Mouse (Mus musculus) neural tube, embryonic 15.5 days (tissue): ENCODE measurements around the gene Zfp651. TPM values are rescaled to one million over a fixed set of nuclear protein-coding genes. Genes with fewer than 3 reads are reported as not detected.

Experiments
- ATAC-seq: fragments of 200-750 bp; cut with Nextera tagmentation; 2 replicates; pipeline ENCODE4 v1.8.0; 2017; ENCODE audit warnings: mild to moderate bottlenecking, moderate TSS enrichment, moderate library complexity; ENCODE audit not compliant: low FRiP score
- H3K27ac ChIP-seq: fragments of 300-500 bp; sonication (generic); replicated peaks from 2 replicates; pipeline ENCODE4 v1.5.1; 2015; ENCODE audit warnings: mild to moderate bottlenecking, inconsistent platforms
- H3K27me3 ChIP-seq: fragments of 300-500 bp; sonication (generic); replicated peaks from 2 replicates; pipeline ENCODE4 v1.6.1; 2015; ENCODE audit warnings: inconsistent platforms
- H3K36me3 ChIP-seq: fragments of 300-500 bp; sonication (generic); 2 replicates; pipeline ENCODE4 v1.6.1; 2015; ENCODE audit warnings: inconsistent platforms
- H3K4me1 ChIP-seq: fragments of 300-500 bp; sonication (generic); 2 replicates; pipeline ENCODE4 v1.6.1; 2015; ENCODE audit warnings: inconsistent platforms
- H3K4me2 ChIP-seq: fragments of 300-500 bp; sonication (generic); 2 replicates; pipeline ENCODE4 v1.6.1; 2015; ENCODE audit warnings: inconsistent platforms, mild to moderate bottlenecking, moderate library complexity
- H3K4me3 ChIP-seq: fragments of 300-500 bp; sonication (generic); replicated peaks from 2 replicates; pipeline ENCODE4 v1.5.1; 2015; ENCODE audit warnings: mild to moderate bottlenecking, inconsistent platforms
- H3K9ac ChIP-seq: fragments of 300-500 bp; sonication (generic); replicated peaks from 2 replicates; pipeline ENCODE4 v1.6.1; 2015; ENCODE audit warnings: mild to moderate bottlenecking, inconsistent platforms
- H3K9me3 ChIP-seq: fragments of 300-500 bp; sonication (generic); replicated peaks from 2 replicates; pipeline ENCODE4 v1.6.1; 2016; ENCODE audit warnings: inconsistent platforms
- WGBS: fragments of 180-500 bp; shearing (Covaris S2); methylation state at CpG from one replicate; pipeline ENCODE4 v1.1.7; 2015; ENCODE audit warnings: mixed read lengths; 5-methylcytosine and 5-hydroxymethylcytosine counted together
- polyA plus RNA-seq: library from polyadenylated mRNA; unstranded; fragments of >200 nt; fragmentation: Nextera tagmentation; extraction: Ambion mirVana; gene quantifications from 2 replicates; pipeline ENCODE4 v1.2.1, GENCODE M21; 2015

Zfp651 gene
- polyA plus RNA-seq = 27.9 and 36.3 TPM in 2 replicates

DNA sequence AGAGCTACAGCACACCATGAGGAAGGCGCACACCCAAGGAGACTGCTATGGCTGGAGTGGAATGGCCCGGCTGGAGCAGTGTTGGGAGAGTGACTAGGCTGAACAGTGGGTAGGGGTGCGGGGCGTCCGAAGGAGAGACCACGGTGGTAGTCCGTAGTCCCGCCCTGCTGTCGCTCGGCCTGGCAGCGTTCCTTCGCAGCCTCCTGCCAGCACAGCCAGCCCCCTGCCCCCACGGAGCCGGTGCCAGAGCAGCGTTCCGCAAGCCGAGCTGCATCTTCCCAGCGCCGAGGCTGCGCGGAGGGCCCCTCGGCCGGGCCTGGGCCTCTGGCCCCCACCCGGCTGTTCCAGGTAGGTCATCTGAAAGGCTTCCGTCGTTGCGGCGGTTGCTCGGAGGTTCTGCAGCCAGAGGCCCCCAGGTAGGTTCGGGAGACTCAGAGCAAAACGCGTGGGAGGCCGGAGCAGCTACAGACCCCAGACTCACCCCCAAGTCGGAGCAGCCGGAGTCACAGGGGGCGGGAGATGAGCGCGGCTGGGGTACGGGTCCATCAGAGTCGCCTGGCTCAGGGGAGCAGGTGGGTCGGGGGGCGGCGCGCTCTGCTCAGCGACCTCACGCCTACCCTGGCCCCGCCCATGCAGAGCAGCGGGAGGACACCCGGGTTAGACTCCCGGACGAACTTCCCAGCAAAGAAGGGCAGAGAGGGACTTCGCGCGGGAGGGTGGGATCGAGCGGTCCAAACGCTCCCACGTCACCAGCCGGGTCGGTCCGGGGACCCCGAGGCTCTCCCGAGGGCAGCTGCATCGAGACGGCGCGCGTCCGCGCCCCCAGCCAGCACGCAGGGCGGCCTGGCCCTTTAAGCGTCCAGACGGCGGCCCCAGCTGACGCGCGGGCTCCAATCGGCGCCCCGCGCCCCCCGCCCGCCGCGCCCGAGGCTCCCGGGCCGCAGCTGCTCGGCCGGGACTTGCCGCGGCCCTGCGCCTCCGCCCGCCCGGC, at the start of gene Zfp651:
Gene Zfp651 (plus strand): TSS at position 240 of the 991 bp plus-strand sequence.
- Histone ChIP-seq H3K36me3 (peaks cover 45% of the 10 kb centered on the region), H3K4me3 (peak within 1 kb of the TSS; percentile 91), H3K27me3 (no peaks in the 10 kb centered on the region), H3K9ac (peak within 1 kb of the TSS; percentile 95), H3K4me2 (peak within 1 kb of the TSS; percentile 81), H3K27ac (peak within 1 kb of the TSS; percentile 91), H3K9me3 (no peaks in the 10 kb centered on the region), H3K4me1 (peaks cover 53% of the 10 kb centered on the region)
- under 1% methylated on average over 83 of the region's 97 CpGs for WGBS
- ATAC-seq = peak; percentile 88

DNA sequence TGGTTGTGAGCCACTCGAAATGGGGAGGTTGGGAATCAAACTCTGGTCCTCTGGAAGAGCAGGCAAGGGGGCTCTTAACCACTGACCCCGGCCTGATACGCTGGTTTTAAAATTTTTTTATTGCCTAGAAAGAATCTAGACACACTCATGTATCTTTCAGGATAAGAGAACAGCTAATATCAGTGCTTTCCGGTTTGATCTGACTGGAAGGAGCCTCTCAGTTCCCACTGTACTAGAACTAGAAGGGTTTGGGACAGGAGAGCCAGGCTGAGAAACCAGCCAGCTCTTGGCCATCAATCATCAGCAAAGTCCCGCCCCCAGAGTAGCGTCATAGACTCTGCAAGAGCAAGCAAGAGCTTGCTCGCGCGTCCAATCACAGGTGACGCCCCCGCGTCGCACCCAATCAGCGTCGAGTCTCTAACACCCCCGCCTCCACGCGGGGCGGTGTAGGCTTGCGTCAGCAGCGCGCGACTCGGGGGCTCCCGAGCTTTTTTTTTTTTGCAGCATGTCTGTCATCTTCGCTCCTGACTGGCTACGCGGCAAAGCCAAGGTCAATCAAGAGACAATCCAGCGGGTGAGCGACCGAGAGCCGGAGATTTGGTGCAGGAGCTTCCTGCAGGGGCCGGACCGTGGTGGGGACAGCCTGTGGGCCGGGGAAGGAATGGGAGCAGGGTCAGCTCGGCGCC, 49.1 kb upstream of the Zfp651 start, which contains the start of gene Ss18l2:
Gene Ss18l2 (plus strand): TSS at position 432 of the 686 bp plus-strand sequence.
- ATAC-seq = peak; percentile 96
- Histone ChIP-seq H3K9me3 (no peaks in the 10 kb centered on the region), H3K9ac (peak within 1 kb of the TSS; percentile 95), H3K27me3 (0 out of 2 replicates have a peak, but pooled peaks cover 3% of the 10 kb centered on the region), H3K4me3 (peak within 1 kb of the TSS; percentile 80), H3K4me1 (peaks cover 32% of the 10 kb centered on the region), H3K36me3 (peaks cover 5% of the 10 kb centered on the region; the same call in 1 of the 2 replicates), H3K4me2 (peak within 1 kb of the TSS; percentile 70), H3K27ac (peak within 1 kb of the TSS; percentile 95)
- 4% methylated on average over 37 of the region's 37 CpGs for WGBS

DNA sequence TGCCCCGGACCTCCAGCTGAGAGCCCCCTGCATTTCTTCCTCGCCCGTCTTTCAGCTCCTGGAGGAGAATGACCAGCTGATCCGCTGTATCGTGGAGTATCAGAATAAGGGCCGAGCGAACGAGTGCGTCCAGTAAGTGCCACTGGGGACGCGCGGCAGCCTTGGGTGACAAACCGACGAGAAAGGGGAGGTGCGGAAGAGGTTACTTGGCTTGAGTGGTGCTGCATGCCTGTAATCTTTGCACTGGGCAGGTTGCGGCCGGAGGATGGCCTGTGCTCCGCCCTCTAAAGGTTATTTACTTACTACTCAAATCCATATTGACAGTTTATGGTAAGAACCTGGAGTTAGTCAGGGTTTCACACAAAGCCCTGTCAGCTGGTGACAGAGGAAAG, 48.5 kb upstream of the Zfp651 start:
- Histone ChIP-seq H3K27ac (peak overlapping the region; percentile 95), H3K36me3 (peaks cover 5% of the 10 kb centered on the region; the same call in 1 of the 2 replicates), H3K4me2 (peak overlapping the region; percentile 70), H3K9ac (peak overlapping the region; percentile 95), H3K9me3 (no peaks in the 10 kb centered on the region), H3K4me1 (peaks cover 27% of the 10 kb centered on the region), H3K27me3 (0 out of 2 replicates have a peak, but pooled peaks cover 3% of the 10 kb centered on the region), H3K4me3 (peak overlapping the region; percentile 80)
- ATAC-seq = peak; percentile 21; the same call in 1 of the 2 replicates
- whole genome bisulfite sequencing = under 1% methylated on average over 18 of the region's 18 CpGs

DNA sequence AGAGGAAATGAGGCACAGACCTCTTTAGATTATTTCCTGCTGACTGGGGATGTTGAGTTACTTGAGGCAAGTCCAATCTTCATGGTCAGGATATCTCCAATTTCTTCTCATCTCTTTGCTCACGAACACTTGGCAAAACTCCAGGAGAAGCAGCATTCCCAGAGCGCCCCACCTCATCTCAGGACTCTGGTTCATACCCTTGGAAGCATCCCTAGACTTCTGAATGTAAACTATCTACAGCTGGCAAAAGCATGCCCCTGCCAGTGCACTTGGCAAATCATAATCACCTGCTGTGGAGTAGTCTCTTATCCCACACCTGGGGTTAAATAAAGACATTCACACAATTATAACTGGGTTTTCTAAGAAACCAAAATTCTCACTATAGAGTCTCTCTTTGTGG, 42.1 kb upstream of the Zfp651 start:
- Histone ChIP-seq H3K4me2 (no peak overlapping the region), H3K27ac (no peak overlapping the region), H3K4me3 (no peak overlapping the region), H3K9ac (no peak overlapping the region), H3K4me1 (peaks cover 26% of the 10 kb centered on the region), H3K27me3 (no peaks in the 10 kb centered on the region), H3K9me3 (no peaks in the 10 kb centered on the region), H3K36me3 (peaks cover 10% of the 10 kb centered on the region; the same call in 1 of the 2 replicates)
- ATAC-seq = no peak
- WGBS = 93% methylated on average over 2 of the region's 2 CpGs

DNA sequence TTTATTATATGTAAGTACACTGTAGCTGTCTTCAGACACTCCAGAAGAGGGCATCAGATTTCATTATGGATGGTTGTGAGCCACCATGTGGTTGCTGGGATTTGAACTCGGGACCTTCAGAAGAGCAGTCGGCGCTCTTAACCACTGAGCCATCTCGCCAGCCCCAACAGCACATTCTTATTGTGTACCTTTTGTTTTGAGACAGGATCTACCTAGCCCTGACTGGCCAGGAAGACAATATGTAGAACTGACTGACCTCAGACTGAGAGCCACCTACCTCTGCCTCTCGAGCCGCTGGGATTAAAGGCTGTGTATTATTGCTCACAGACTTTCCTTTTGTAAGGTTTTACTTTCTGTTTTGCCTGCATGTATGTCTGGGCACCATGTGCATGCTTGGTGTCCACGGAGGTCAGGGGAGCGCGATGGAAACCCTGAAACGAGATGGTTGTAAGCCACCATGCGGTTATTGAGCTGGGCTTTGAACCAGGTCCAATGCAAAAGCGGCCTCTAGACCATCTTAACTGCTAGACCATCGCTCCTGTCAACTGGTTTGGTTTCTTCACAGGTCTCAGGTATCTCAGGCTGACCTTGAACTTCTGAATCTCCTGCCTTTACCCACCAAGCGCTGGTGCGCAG, 40.9 kb upstream of the Zfp651 start:
- ATAC-seq = peak; percentile 2
- Histone ChIP-seq H3K9ac (peak overlapping the region; percentile 59), H3K4me3 (peak overlapping the region; percentile 86), H3K36me3 (peaks cover 9% of the 10 kb centered on the region; the same call in 1 of the 2 replicates), H3K4me2 (peak overlapping the region; percentile 69), H3K27ac (peak overlapping the region; percentile 95), H3K4me1 (peaks cover 22% of the 10 kb centered on the region), H3K27me3 (no peaks in the 10 kb centered on the region), H3K9me3 (no peaks in the 10 kb centered on the region)
- 65% methylated on average over 15 of the region's 15 CpGs for WGBS

DNA sequence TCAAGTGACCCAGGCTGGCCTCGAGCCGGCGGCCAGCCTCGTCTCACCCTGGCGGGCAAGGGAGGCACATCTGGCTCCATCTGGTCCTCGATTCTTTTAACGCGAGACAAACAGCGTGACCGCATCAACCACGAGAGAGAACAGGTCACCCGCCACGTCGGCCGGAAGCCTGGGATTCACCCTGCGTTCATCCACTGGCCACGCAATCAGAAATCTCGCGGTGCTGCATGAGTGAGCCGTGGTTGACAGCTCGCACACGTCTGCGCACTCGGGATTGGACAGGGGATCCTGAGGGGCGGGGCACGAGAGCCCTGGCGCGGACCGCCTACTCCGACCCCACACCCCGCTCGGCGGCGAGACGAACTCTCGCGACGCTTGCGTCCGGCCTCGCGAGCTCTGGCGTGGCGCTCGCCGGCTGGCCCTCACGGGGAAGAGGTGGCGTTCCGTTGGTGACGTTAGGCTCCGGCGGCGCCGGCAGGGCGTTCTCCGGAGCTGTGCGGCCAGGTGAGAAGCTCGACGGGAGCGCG, 40.3 kb upstream of the Zfp651 start, which contains the start of gene Nktr:
Gene Nktr (plus strand): TSS at position 378 of the 527 bp plus-strand sequence.
- Histone ChIP-seq H3K27ac (peak within 1 kb of the TSS; percentile 95), H3K4me2 (peak within 1 kb of the TSS; percentile 88), H3K9me3 (no peaks in the 10 kb centered on the region), H3K4me3 (peak within 1 kb of the TSS; percentile 86), H3K9ac (peak within 1 kb of the TSS; percentile 95), H3K27me3 (no peaks in the 10 kb centered on the region), H3K4me1 (peaks cover 22% of the 10 kb centered on the region), H3K36me3 (0 out of 2 replicates have a peak, but pooled peaks cover 5% of the 10 kb centered on the region)
- WGBS = under 1% methylated on average over 60 of the region's 61 CpGs
- ATAC-seq = peak; percentile 99

DNA sequence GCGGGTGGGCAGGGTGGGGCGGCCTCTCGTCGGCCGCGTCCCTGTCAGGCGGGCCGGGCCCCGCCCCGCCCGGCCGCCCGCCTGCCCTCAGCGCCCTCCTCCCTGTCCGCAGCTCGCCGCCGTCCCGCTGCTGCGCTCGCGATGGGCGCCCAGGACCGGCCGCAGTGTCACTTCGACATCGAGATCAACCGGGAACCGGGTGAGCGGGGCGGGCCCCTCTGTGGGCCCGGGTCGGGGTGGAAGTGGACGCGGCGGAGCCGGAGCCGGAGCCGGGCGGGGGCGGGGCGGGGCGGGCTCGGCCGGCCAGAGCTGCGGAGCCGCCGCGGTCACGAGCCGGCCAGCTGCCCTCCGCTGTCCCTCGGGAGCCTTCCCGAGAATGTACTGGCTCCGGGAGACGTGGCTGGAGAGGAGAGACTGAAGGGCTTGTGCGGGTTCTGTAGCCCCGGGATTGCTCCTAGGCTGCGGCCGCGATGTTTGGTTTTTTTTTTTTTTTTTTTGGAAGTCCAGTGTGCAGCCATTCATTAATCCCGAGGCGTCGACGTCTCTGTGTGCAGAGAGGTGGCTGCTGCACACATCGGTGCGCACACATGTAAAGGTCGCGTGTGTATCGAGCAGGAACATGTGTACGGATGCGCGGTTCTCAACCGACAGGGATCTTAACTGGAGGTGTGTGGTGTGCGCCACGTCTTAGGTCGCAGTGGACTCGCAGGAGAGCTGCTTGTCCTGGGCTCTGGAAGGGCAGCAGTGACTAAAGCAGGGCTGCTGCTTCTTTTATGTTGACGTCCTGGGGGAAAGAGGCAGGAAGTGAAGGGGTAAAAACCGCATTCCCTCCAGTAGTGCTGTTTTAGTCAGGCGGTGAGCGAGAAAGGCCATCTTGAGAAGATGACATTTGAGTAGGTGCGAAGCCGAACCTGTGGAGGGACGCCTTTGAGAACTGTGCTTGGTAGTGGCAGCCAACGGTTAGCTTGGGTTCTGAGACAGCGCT, 39.5 kb upstream of the Zfp651 start:
- Histone ChIP-seq H3K4me2 (peak overlapping the region; percentile 88), H3K36me3 (0 out of 2 replicates have a peak, but pooled peaks cover 5% of the 10 kb centered on the region), H3K4me1 (peaks cover 22% of the 10 kb centered on the region), H3K27me3 (no peaks in the 10 kb centered on the region), H3K4me3 (peak overlapping the region; percentile 86), H3K9me3 (no peaks in the 10 kb centered on the region), H3K9ac (peak overlapping the region; percentile 95), H3K27ac (peak overlapping the region; percentile 95)
- whole genome bisulfite sequencing = under 1% methylated on average over 62 of the region's 87 CpGs
- ATAC-seq = peak; percentile 56

DNA sequence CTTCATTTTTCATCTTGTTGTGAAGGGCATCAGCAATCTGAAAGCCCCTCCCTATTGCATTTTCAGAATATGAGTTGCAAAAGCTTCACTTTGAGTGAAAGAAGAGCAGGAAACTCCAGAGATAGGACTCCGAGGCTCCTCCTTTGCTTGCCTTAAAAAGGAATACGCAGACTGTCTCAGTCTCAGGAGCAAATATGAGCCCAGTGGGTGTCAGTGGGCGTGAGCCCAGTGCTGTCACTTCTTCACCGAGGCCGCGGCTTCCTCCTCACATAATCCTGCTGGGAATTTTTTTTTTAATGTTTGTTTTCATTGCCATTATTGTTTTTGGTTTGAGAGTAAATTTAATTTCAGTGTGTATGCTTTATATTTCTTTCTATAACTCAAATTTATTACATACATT, 18.6 kb upstream of the Zfp651 start:
- WGBS = 80% methylated on average over 6 of the region's 6 CpGs
- H3K4me2 ChIP-seq = no peak overlapping the region
- peaks cover 44% of the 10 kb centered on the region for H3K36me3 ChIP-seq
- no peak for ATAC-seq
- H3K27me3 ChIP-seq = no peaks in the 10 kb centered on the region
- H3K4me1 ChIP-seq = no peaks in the 10 kb centered on the region
- H3K4me3 ChIP-seq = no peak overlapping the region
- no peaks in the 10 kb centered on the region for H3K9me3 ChIP-seq
- no peak overlapping the region for H3K9ac ChIP-seq
- H3K27ac ChIP-seq = no peak overlapping the region

DNA sequence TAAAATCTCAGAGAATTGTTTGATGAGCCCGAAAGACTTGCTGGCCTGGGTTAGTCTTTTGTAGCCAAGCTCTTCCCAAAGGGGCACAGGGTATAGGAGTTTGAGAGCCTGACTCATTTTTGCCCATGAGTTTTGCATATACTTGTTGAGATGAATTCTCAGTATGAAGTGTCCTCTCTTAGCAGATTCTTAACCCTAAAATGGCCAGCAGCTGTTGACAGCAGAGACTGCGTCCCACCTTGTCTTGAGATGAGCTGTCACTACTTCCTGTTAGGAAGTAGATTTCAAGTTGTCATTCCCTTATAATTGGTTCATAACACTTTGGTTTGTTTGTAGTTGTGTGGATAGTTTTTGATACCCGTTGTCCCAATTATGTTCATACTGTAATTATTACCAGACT, 18.0 kb upstream of the Zfp651 start:
- Histone ChIP-seq H3K4me3 (no peak overlapping the region), H3K36me3 (peaks cover 46% of the 10 kb centered on the region), H3K9me3 (no peaks in the 10 kb centered on the region), H3K4me1 (no peaks in the 10 kb centered on the region), H3K9ac (no peak overlapping the region), H3K27ac (no peak overlapping the region), H3K27me3 (no peaks in the 10 kb centered on the region), H3K4me2 (no peak overlapping the region)
- 95% methylated on average over 3 of the region's 3 CpGs for WGBS
- ATAC-seq = no peak

DNA sequence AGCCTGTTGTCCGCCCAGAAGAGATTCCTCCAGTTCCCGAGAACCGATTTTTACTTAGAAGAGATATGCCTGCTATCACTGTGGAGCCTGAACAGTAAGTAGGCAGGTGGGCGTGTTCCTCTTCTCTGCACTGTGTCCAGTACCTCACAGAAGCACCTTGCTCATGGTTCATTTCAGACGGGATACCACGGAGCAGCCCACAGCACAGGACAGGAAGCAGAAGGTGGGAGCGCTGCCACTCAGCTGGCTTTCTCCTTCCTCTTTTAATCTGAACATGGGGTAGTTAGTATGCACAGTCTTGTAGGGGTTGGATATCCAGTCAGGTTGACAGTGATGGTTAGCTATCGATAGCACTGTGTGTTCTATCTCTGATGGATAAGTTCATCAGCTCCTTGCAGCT, 15.1 kb upstream of the Zfp651 start:
- no peaks in the 10 kb centered on the region for H3K27me3 ChIP-seq
- no peak overlapping the region for H3K9ac ChIP-seq
- H3K9me3 ChIP-seq = no peaks in the 10 kb centered on the region
- H3K4me2 ChIP-seq = no peak overlapping the region
- no peak overlapping the region for H3K27ac ChIP-seq
- 90% methylated on average over 8 of the region's 8 CpGs for WGBS
- peaks cover 75% of the 10 kb centered on the region for H3K36me3 ChIP-seq
- ATAC-seq = no peak
- H3K4me3 ChIP-seq = no peak overlapping the region
- H3K4me1 ChIP-seq = no peaks in the 10 kb centered on the region
